Mouse (Mus musculus) adrenal gland, adult 8-10 months (tissue): Measurements from ENCODE around the gene Polr3g. TPM values are rescaled to one million over a fixed set of nuclear protein-coding genes. Genes with fewer than 3 reads are reported as not detected.
"Not testable (repeated sequence)": the region's sequence is repeated elsewhere in the genome, so short reads cannot be mapped to it uniquely, and the experiment has no call there.

Experiments
- DNase-seq: peaks from one replicate; pipeline ENCODE4 v3.0.0; 2022
- total RNA-seq, 4 experiments: library from RNA; stranded (reverse); gene quantifications; 2 replicates each; pipeline ENCODE4 v1.2.4; 2022

The Polr3g gene
- total RNA-seq, 4 experiments from 2014 or later: 5.9 to 11.1 (median 8.4) TPM

- no peak for DNase-seq
Observed at GRCm38 (mm10) chr13:81629395-81629794, 81.4 kb downstream of the Polr3g start.

GRCm38 (mm10) chr13:81628631-81629190 lies 82.1 kb downstream of the Polr3g start:
- no peak for DNase-seq

- DNase-seq: not testable (repeated sequence)
Observed at GRCm38 (mm10) chr13:81627861-81628260, 83.0 kb downstream of the Polr3g start.

Other genes with a start within 250 kb of the Polr3g start
- 1 to 10 TPM; 1.6 to 2.9 (median 1.7) TPM for gene Adgrv1, start 77.9 kb downstream of the Polr3g start, total RNA-seq
- gene Lysmd3, start 53.4 kb downstream of the Polr3g start, total RNA-seq: 10 to 100 TPM; 18.7 to 28.7 (median 21.8) TPM
- 10 to 100 TPM; 12.2 to 19.5 (median 14.7) TPM for gene Mblac2, start 328 bp upstream of the Polr3g start, total RNA-seq
- gene Cetn3, start 72.1 kb upstream of the Polr3g start, total RNA-seq: 100 to 1,000 TPM; 103 to 142 (median 122) TPM